28 mouse cellular contexts compared by ENCODE assay signal in genomic region chr12:107926074-107926855, GRCm38 (mm10).
DNase-seq lines count a peak whose midpoint lies in the region; ATAC-seq lines count a peak whose summit lies in the region.
"Had no signal": no experiment of that assay in that cellular context is flagged by ENCODE, and none has a peak within 500 bp of the region (broad histone marks: within the 10 kb centered on the region; RNA-seq: fewer than 3 reads in every experiment).

No protein-coding gene starts in this region.

- H3K27ac ChIP-seq in forebrain, embryonic 15.5 days (replicated peaks), result peak overlapping the region; percentile 94
- no peak overlapping the region for H3K27ac ChIP-seq in forebrain, embryonic 12.5 days
- H3K27ac ChIP-seq in kidney, embryonic 14.5 days (ENCODE audit: low read depth, low read length), result no peak overlapping the region
- H3K27ac ChIP-seq: embryonic facial prominence, embryonic 12.5 days; limb, embryonic 13.5 days; liver, embryonic 12.5 days; midbrain, embryonic 10.5 days; stomach, postnatal 0 days had no signal

- no peak overlapping the region for H3K9ac ChIP-seq in forebrain, embryonic 15.5 days (replicated peaks)
- H3K9ac ChIP-seq in forebrain, embryonic 12.5 days, result no peak overlapping the region
- H3K9ac ChIP-seq in kidney, embryonic 14.5 days (ENCODE audit: low read depth, low read length), result no peak overlapping the region
- H3K9ac ChIP-seq: embryonic facial prominence, embryonic 12.5 days; hindbrain, embryonic 14.5 days; limb, embryonic 13.5 days; liver, embryonic 12.5 days had no signal

- H3K4me1 ChIP-seq in forebrain, embryonic 15.5 days, result peaks cover 87% of the 10 kb centered on the region
- peaks cover 80% of the 10 kb centered on the region for H3K4me1 ChIP-seq in forebrain, embryonic 12.5 days
- peaks cover 36% of the 10 kb centered on the region for H3K4me1 ChIP-seq in kidney, embryonic 14.5 days (ENCODE audit: control insufficient read depth, insufficient read depth, low read length)
- H3K4me1 ChIP-seq: liver, embryonic 12.5 days had no signal

- H3K4me2 ChIP-seq in forebrain, embryonic 15.5 days (replicated peaks), result no peak overlapping the region
- H3K4me2 ChIP-seq in forebrain, embryonic 12.5 days, result no peak overlapping the region
- H3K4me2 ChIP-seq in kidney, embryonic 14.5 days (replicated peaks; ENCODE audit: low read depth, low read length), result no peak overlapping the region
- H3K4me2 ChIP-seq: embryonic facial prominence, embryonic 12.5 days; heart, embryonic 11.5 days; hindbrain, embryonic 14.5 days; liver, embryonic 12.5 days had no signal

- H3K36me3 ChIP-seq in forebrain, embryonic 15.5 days, result no peaks in the 10 kb centered on the region
- no peaks in the 10 kb centered on the region; the same call in 1 of the 2 replicates for H3K36me3 ChIP-seq in forebrain, embryonic 12.5 days (replicated peaks)
- no peaks in the 10 kb centered on the region for H3K36me3 ChIP-seq in kidney, embryonic 14.5 days (ENCODE audit: control insufficient read depth, insufficient read depth, low read length)
- H3K36me3 ChIP-seq: embryonic facial prominence, embryonic 12.5 days; G1E; limb, embryonic 13.5 days; liver, embryonic 12.5 days; midbrain, embryonic 10.5 days had no signal

- no peaks in the 10 kb centered on the region for H3K9me3 ChIP-seq in forebrain, embryonic 15.5 days
- no peaks in the 10 kb centered on the region for H3K9me3 ChIP-seq in forebrain, embryonic 12.5 days
- no peaks in the 10 kb centered on the region for H3K9me3 ChIP-seq in kidney, embryonic 14.5 days (ENCODE audit: control insufficient read depth, low read length)
- H3K9me3 ChIP-seq: embryonic facial prominence, embryonic 12.5 days; limb, embryonic 13.5 days; liver, embryonic 12.5 days; midbrain, embryonic 10.5 days had no signal

- no peak for ATAC-seq in forebrain, embryonic 15.5 days (replicated peaks)
- ATAC-seq in forebrain, embryonic 12.5 days (ENCODE audit: low FRiP score), result no peak
- ATAC-seq in kidney, embryonic 14.5 days (ENCODE audit: low FRiP score, low TSS enrichment), result no peak
- ATAC-seq: liver, embryonic 12.5 days; midbrain, embryonic 16.5 days; Patski had no signal

- no peak overlapping the region for H3K4me3 ChIP-seq in forebrain, embryonic 15.5 days
- H3K4me3 ChIP-seq in forebrain, embryonic 12.5 days (replicated peaks), result no peak overlapping the region
- H3K4me3 ChIP-seq in kidney, embryonic 14.5 days (ENCODE audit: low read length), result no peak overlapping the region
- H3K4me3 ChIP-seq: embryonic facial prominence, embryonic 12.5 days; limb, embryonic 13.5 days; liver, embryonic 12.5 days; midbrain, embryonic 10.5 days; myocyte had no signal

- peak; percentile 60 for DNase-seq in CD4-positive helper T cell, adult 2 months (ENCODE audit: low read depth, low spot score)
- DNase-seq in induced T-regulatory cell, adult 2 months (ENCODE audit: low read depth), result peak; percentile 79
- peak; percentile 79 for DNase-seq in thymus, postnatal 14 days
- no peak for DNase-seq in frontal cortex, postnatal 14 days (ENCODE audit: low spot score in 2 of 2)
- DNase-seq: adrenal gland, adult 2 months; cerebellum, adult 18-20 months; cerebellum, postnatal 25 days; gastrocnemius, postnatal 10 days; kidney, adult 2 months; kidney, postnatal 14 days; lung, adult 18-20 months; lung, postnatal 10 days; right cerebral cortex, postnatal 14 days had no signal

- no peaks in the 10 kb centered on the region for H3K27me3 ChIP-seq in forebrain, embryonic 15.5 days
- no peaks in the 10 kb centered on the region for H3K27me3 ChIP-seq in forebrain, embryonic 12.5 days
- no peaks in the 10 kb centered on the region for H3K27me3 ChIP-seq in kidney, embryonic 14.5 days (ENCODE audit: control insufficient read depth, insufficient read depth, low read length)
- H3K27me3 ChIP-seq: CH12.LX; embryonic facial prominence, embryonic 12.5 days; limb, embryonic 13.5 days; liver, embryonic 12.5 days had no signal

- 92% methylated on average over 22 of the region's 22 CpGs for WGBS in forebrain, embryonic 15.5 days
- 92% methylated on average over 22 of the region's 22 CpGs for WGBS in forebrain, embryonic 12.5 days
- WGBS in kidney, embryonic 14.5 days, result 82% methylated on average over 22 of the region's 22 CpGs

Comparison
In these comparisons a context has a peak if more than half of its experiments do, and no peak if none do; other contexts are left out.
1. DNase-seq: peak in CD4-positive helper T cell, adult 2 months (single experiment), induced T-regulatory cell, adult 2 months (single experiment) and thymus, postnatal 14 days (single experiment); none in frontal cortex, postnatal 14 days (0 of 2).